Mouse (Mus musculus): ENCODE data around the gene Gm45799. TPM values are rescaled to one million over a fixed set of nuclear protein-coding genes. Genes with fewer than 3 reads are reported as not detected.

Gene Gm45799
- 6.2 and 34.2 TPM in 2 replicates for polyA plus RNA-seq (2015; fragmentation: Nextera tagmentation; extraction: Ambion mirVana)

DNA sequence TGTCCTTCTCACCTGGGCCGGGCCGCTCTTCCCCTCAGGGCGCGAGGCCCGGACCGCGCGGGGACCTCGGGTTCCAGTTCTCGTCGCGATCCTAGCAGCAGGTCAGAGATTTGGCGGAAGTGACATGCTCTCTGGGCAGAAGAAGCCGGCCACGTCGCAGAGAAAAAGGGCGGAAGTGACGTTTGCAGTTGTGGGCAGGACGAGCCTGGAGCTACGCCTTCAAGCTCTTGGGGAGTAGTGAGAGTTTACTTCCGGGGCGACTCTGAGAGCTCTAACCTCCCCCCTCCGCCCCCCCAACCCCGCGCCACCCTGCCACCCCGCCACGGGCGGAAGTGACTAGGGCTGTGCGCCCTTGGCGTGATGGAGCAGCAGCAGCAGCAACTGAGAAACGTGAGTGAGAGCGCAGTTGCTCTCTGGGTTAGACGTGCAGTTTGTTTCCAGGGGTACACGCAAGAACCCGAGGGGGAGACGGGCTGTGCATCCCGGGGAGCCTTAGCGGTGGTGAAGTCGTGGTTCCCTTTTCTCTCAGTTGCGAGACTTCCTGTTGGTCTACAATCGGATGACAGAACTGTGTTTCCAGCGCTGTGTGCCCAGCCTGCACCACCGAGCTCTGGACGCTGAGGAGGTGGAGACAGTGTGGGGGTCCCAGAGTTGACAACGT, at the start of gene Gm45799, which contains the start of gene Arfip2:
TSS of gene Gm45799 (plus strand) at position 320 of the 661 bp plus-strand sequence.
TSS of gene Arfip2 (minus strand) at position 184 of the 661 bp plus-strand sequence.
- Histone ChIP-seq H3K4me3 (replicated peaks) (peak within 1 kb of the TSS; percentile 81), H3K4me2 (peak within 1 kb of the TSS; percentile 81), H3K36me3 (peaks cover 40% of the 10 kb centered on the region), H3K4me1 (replicated peaks) (peaks cover 42% of the 10 kb centered on the region), H3K27me3 (no peaks in the 10 kb centered on the region), H3K9ac (peak within 1 kb of the TSS; percentile 85), H3K27ac (peak within 1 kb of the TSS; percentile 86), H3K9me3 (replicated peaks) (no peaks in the 10 kb centered on the region)
- ATAC-seq (ENCODE audit: low read depth): peak; percentile 97
- under 1% methylated on average over 45 of the region's 45 CpGs for WGBS (ENCODE audit: insufficient replicate concordance)
- peak; percentile 94 for DNase-seq

GRCm38 (mm10) chr7:105602860-105603623, 37.3 kb upstream of the Gm45799 start:
- ATAC-seq (ENCODE audit: low read depth): peak; percentile 54
- H3K4me3 ChIP-seq (replicated peaks): no peak overlapping the region
- no peaks in the 10 kb centered on the region for H3K4me1 ChIP-seq (replicated peaks)
- no peaks in the 10 kb centered on the region for H3K9me3 ChIP-seq (replicated peaks)
- H3K27ac ChIP-seq: no peak overlapping the region
- no peak overlapping the region for H3K9ac ChIP-seq
- no peaks in the 10 kb centered on the region for H3K36me3 ChIP-seq
- WGBS (ENCODE audit: insufficient replicate concordance): 35% methylated on average over 9 of the region's 9 CpGs
- no peaks in the 10 kb centered on the region for H3K27me3 ChIP-seq
- no peak overlapping the region for H3K4me2 ChIP-seq
- DNase-seq: peak; percentile 29

DNA sequence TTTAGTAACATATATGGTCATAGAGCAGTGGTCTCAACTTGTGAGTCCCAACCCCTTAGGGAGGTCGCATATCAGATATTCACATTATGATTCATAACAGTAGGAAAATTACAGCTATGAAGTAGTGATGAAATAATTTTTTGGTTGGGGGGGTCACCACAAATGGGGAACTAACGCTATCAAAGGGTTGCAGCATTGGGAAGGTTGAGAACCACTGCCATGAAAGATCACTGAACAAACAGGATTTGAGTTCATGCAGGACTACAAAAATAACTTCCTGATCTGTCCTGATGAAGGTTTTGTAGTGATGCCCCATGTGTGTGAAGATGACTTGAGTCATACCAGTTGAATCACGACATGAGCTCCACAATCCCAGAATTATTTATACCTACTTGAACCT, 31.9 kb upstream of the Gm45799 start:
- Histone ChIP-seq H3K36me3 (peaks cover 9% of the 10 kb centered on the region; the same call in 1 of the 2 replicates), H3K27ac (no peak overlapping the region), H3K4me3 (replicated peaks) (no peak overlapping the region), H3K9ac (no peak overlapping the region), H3K27me3 (no peaks in the 10 kb centered on the region), H3K4me2 (no peak overlapping the region), H3K4me1 (replicated peaks) (no peaks in the 10 kb centered on the region), H3K9me3 (replicated peaks) (no peaks in the 10 kb centered on the region)
- WGBS (ENCODE audit: insufficient replicate concordance): 46% methylated on average over 3 of the region's 3 CpGs
- DNase-seq: no peak
- ATAC-seq (ENCODE audit: low read depth): no peak

DNA sequence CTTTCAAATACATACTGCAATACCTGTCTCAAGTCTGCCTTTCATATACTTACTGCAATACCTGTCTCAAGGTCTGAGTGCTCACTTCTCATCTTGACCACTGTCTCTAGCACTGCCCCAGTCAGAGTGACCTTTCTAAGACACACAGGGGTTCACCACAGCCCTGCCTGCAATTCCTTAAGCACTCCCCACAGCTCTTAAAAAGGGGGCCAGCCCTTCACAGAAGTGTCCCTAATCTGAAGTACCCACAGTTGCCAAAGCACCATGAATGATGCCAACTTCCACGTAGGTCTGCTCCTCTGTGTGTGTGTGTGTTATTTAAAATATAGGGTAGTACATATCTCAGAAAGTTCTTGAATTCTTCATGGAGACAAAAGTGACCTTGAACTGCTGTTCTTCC, 28.6 kb upstream of the Gm45799 start:
- Histone ChIP-seq H3K27ac (no peak overlapping the region), H3K4me1 (replicated peaks) (no peaks in the 10 kb centered on the region), H3K4me2 (no peak overlapping the region), H3K9ac (no peak overlapping the region), H3K27me3 (no peaks in the 10 kb centered on the region), H3K9me3 (replicated peaks) (no peaks in the 10 kb centered on the region), H3K4me3 (replicated peaks) (no peak overlapping the region), H3K36me3 (peaks cover 10% of the 10 kb centered on the region; the same call in 1 of the 2 replicates)
- ATAC-seq (ENCODE audit: low read depth): no peak
- DNase-seq: no peak
- WGBS (ENCODE audit: insufficient replicate concordance): 68% methylated on average over 1 of the region's 1 CpGs

DNA sequence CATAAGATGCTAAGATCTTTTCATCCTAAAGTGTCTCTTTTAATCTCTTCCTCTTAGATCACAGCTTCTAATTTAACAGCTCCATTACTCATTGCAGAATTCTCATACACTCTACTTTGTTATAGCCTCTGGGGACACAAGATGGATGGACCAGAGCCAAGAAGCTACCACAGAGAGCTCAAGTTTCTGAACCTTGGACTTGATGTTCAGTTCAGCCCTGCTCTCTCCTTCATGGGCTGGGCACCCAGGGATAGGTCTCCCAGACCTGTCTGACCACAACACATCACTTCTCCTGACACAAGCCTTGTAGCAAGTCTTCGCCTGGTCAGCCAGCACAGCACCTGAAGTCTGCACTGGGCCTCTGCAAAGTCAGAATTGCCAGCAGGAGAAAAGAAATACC, 26.0 kb upstream of the Gm45799 start:
- WGBS (ENCODE audit: insufficient replicate concordance): 68% methylated on average over 1 of the region's 1 CpGs
- Histone ChIP-seq H3K4me3 (replicated peaks) (no peak overlapping the region), H3K27ac (no peak overlapping the region), H3K9me3 (replicated peaks) (no peaks in the 10 kb centered on the region), H3K36me3 (peaks cover 33% of the 10 kb centered on the region; the same call in 1 of the 2 replicates), H3K9ac (no peak overlapping the region), H3K4me2 (no peak overlapping the region), H3K4me1 (replicated peaks) (no peaks in the 10 kb centered on the region), H3K27me3 (no peaks in the 10 kb centered on the region)
- ATAC-seq (ENCODE audit: low read depth) (no peak), DNase-seq (no peak)

DNA sequence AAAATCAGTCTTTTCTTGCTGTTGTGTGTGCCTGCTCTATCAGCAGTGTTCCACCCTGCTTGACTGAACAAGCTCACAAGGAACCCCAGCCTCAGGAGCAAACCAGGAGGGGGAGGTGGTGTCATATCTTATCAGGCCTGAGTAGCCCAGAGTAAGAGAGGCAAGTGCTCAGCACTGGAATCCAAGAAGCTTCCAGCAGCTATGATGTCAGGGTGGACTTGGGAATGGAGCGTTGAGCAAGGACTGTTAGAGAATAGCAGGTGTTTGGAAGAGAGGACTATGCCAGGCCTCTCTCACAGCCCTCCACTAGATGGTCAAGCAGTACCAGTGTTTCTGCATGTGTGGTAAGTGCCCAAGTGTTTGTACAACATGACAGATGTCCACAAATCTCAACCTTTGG, 24.6 kb upstream of the Gm45799 start:
- Histone ChIP-seq H3K36me3 (peaks cover 34% of the 10 kb centered on the region; the same call in 1 of the 2 replicates), H3K9ac (no peak overlapping the region), H3K9me3 (replicated peaks) (no peaks in the 10 kb centered on the region), H3K4me1 (replicated peaks) (no peaks in the 10 kb centered on the region), H3K27ac (no peak overlapping the region), H3K4me2 (no peak overlapping the region), H3K27me3 (no peaks in the 10 kb centered on the region), H3K4me3 (replicated peaks) (no peak overlapping the region)
- WGBS (ENCODE audit: insufficient replicate concordance): 71% methylated on average over 1 of the region's 1 CpGs
- ATAC-seq (ENCODE audit: low read depth) (no peak), DNase-seq (no peak)

DNA sequence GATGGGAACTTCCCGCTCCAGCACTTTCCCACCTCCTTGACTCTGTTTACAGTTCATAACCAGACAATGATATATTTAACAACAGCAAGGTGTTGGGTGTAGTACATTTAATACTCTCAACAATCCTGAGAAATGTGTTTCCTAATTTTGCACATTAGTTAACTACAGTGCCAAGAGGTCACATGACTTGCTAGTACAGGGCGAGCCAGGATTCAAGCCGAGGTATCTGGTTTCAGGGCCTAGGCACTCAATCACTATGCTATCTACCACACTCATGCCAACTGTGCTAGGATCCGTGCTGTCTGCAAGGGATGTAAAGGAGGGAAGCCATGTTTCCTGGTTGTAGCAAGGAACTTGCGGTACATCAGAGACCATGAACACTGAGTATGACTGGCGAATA, 23.8 kb upstream of the Gm45799 start:
- Histone ChIP-seq H3K9ac (no peak overlapping the region), H3K27me3 (no peaks in the 10 kb centered on the region), H3K9me3 (replicated peaks) (no peaks in the 10 kb centered on the region), H3K4me2 (no peak overlapping the region), H3K27ac (no peak overlapping the region), H3K36me3 (peaks cover 30% of the 10 kb centered on the region; the same call in 1 of the 2 replicates), H3K4me1 (replicated peaks) (no peaks in the 10 kb centered on the region), H3K4me3 (replicated peaks) (no peak overlapping the region)
- DNase-seq: no peak
- WGBS (ENCODE audit: insufficient replicate concordance): 71% methylated on average over 6 of the region's 6 CpGs
- no peak for ATAC-seq (ENCODE audit: low read depth)

GRCm38 (mm10) chr7:105617810-105618209, 22.5 kb upstream of the Gm45799 start:
- WGBS (ENCODE audit: insufficient replicate concordance): 85% methylated on average over 22 of the region's 22 CpGs
- Histone ChIP-seq H3K9ac (no peak overlapping the region), H3K9me3 (replicated peaks) (no peaks in the 10 kb centered on the region), H3K4me3 (replicated peaks) (no peak overlapping the region), H3K4me2 (no peak overlapping the region), H3K27ac (no peak overlapping the region), H3K36me3 (peaks cover 28% of the 10 kb centered on the region; the same call in 1 of the 2 replicates), H3K27me3 (no peaks in the 10 kb centered on the region), H3K4me1 (replicated peaks) (no peaks in the 10 kb centered on the region)
- DNase-seq (no peak), ATAC-seq (ENCODE audit: low read depth) (no peak)

DNA sequence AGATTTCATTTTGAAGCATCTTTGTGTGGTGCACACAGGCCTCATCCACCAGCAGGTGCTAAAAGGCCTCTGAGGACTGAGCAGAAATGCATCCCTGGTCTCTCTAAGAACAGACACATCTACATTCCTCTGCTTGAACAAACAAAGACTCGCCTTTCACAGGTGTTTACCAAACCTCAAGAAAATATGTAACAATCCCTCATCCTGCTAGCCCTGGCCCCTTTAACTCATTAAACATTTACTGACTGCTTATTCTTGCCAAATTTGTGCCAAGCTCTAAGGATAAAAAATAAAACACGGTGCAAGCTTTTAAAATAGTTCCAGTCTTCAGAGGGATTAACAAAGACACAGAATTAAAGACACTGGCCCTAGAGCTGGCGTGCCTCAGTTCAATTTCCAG, 20.7 kb upstream of the Gm45799 start:
- peaks cover 28% of the 10 kb centered on the region; the same call in 1 of the 2 replicates for H3K36me3 ChIP-seq
- WGBS (ENCODE audit: insufficient replicate concordance): 68% methylated on average over 3 of the region's 3 CpGs
- ATAC-seq (ENCODE audit: low read depth) (no peak), DNase-seq (no peak)
- H3K4me2 ChIP-seq: no peak overlapping the region
- no peaks in the 10 kb centered on the region for H3K9me3 ChIP-seq (replicated peaks)
- no peaks in the 10 kb centered on the region for H3K4me1 ChIP-seq (replicated peaks)
- no peaks in the 10 kb centered on the region for H3K27me3 ChIP-seq
- no peak overlapping the region for H3K9ac ChIP-seq
- no peak overlapping the region for H3K4me3 ChIP-seq (replicated peaks)
- H3K27ac ChIP-seq: no peak overlapping the region

GRCm38 (mm10) chr7:105621053-105621452, 19.3 kb upstream of the Gm45799 start:
- Histone ChIP-seq H3K27ac (no peak overlapping the region), H3K36me3 (peaks cover 28% of the 10 kb centered on the region; the same call in 1 of the 2 replicates), H3K27me3 (no peaks in the 10 kb centered on the region), H3K4me2 (no peak overlapping the region), H3K4me1 (replicated peaks) (no peaks in the 10 kb centered on the region), H3K9me3 (replicated peaks) (no peaks in the 10 kb centered on the region), H3K4me3 (replicated peaks) (no peak overlapping the region), H3K9ac (no peak overlapping the region)
- ATAC-seq (ENCODE audit: low read depth): no peak
- WGBS (ENCODE audit: insufficient replicate concordance): 66% methylated on average over 4 of the region's 4 CpGs
- no peak for DNase-seq

DNA sequence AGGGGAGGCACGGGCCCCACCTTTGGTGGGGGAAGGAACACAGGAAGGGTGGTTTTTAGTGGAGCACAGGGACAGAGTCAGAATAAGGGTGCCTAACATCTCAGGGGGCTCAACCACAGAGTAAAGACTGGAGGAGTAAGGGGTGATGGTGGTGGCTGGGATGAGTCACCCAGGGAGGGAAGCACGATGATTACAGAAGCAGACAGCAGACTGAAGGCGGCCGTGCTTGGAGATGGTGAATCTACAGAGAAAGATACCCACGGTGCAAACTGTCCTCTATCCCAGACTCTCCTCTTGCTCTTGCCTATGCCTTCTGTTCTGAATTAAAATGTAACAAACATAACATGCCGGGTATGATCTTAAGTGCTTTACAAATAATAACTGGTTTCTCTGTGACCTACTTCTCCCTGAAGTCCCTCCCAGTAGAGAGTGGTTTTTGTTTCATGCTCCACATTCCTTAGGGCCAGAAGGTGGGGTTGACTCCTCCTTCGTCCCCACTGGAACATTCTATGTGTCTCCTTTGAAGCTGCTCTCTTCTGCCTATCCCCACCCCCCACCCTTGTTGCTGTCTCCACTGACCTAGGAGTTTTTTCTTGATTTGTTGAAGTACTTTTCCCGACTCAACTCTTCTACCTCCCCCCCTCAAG, 18.6 kb upstream of the Gm45799 start:
- Histone ChIP-seq H3K4me2 (no peak overlapping the region), H3K4me1 (replicated peaks) (no peaks in the 10 kb centered on the region), H3K36me3 (peaks cover 27% of the 10 kb centered on the region; the same call in 1 of the 2 replicates), H3K27ac (no peak overlapping the region), H3K9me3 (replicated peaks) (no peaks in the 10 kb centered on the region), H3K9ac (no peak overlapping the region), H3K27me3 (no peaks in the 10 kb centered on the region), H3K4me3 (replicated peaks) (no peak overlapping the region)
- DNase-seq (no peak), ATAC-seq (ENCODE audit: low read depth) (no peak)
- 69% methylated on average over 8 of the region's 8 CpGs for WGBS (ENCODE audit: insufficient replicate concordance)
